Mouse (Mus musculus): ENCODE results near the gene Klf11. TPM values are rescaled to one million over a fixed set of nuclear protein-coding genes. Genes with fewer than 3 reads are reported as not detected.

Klf11 gene
- polyA plus RNA-seq, 1 experiment from 2014 or later: 15.7 TPM

GRCm38 (mm10) chr12:24707480-24707802 is 56.4 kb downstream of the Klf11 start:
- ATAC-seq (ENCODE audit: low read depth): peak; percentile 2; the same call in 1 of the 2 replicates
- Histone ChIP-seq H3K4me2 (ENCODE audit: low read depth, low read length) (peak overlapping the region; percentile 81), H3K27ac (ENCODE audit: low read length) (peak overlapping the region; percentile 51), H3K27me3 (ENCODE audit: control insufficient read depth, insufficient read depth, low read depth, low read length) (no peaks in the 10 kb centered on the region), H3K9me3 (ENCODE audit: control insufficient read depth, low read length) (no peaks in the 10 kb centered on the region), H3K4me3 (ENCODE audit: low read length) (peak overlapping the region; percentile 86), H3K4me1 (replicated peaks; ENCODE audit: control insufficient read depth, insufficient read depth, low read length) (peaks cover 29% of the 10 kb centered on the region), H3K36me3 (ENCODE audit: control insufficient read depth, insufficient read depth, low read length) (peaks cover 8% of the 10 kb centered on the region), H3K9ac (ENCODE audit: low read length) (peak overlapping the region; percentile 68)
- under 1% methylated on average over 9 of the region's 9 CpGs for WGBS

DNA sequence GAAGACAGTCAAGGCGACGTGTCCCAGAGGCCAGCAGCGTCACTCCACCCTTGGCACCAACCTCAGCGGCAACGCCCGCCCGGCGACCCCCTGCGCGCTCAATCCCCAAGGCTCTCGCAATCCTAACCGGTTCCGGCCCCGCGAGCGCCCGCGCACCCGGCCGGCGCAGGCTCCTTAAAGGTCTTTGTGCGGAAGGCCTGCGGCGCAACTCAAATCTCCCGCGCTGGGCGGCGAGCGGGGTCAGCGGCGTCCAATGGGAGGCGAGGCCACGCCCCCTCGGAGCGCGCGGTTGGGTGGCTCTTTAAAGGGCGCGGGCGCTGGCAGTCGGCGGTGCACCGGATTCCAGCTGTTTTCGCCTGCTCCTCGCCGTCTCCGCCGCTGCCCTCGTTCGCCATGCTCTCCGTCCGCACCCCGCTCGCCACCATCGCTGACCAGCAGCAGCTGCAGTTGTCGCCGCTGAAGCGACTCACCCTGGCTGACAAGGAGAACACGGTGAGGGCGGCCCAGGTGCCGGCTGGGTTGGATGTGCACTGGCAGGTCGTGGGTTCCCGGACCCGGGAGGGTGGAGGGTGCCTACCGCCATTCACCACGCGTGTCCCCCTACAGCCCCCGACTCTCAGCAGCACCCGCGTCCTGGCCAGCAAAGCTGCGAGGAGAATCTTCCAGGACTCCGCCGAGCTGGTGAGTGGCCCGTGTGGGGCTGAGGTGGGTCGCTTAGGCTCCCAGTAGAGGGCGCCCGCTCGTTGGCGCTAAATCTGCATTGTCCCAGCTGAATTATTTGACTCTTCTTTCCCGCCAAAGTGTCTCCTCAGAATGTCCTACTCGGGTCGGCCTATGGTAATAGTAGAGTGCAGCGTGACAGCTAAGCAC is 57.1 kb downstream of the Klf11 start, which contains the start of gene Rrm2:
Rrm2 (plus strand) TSS at position 288 of the 870 bp plus-strand sequence.
- no peaks in the 10 kb centered on the region for H3K27me3 ChIP-seq (ENCODE audit: control insufficient read depth, insufficient read depth, low read depth, low read length)
- H3K9me3 ChIP-seq (ENCODE audit: control insufficient read depth, low read length): no peaks in the 10 kb centered on the region
- H3K9ac ChIP-seq (ENCODE audit: low read length): peak within 1 kb of the TSS; percentile 86
- peak within 1 kb of the TSS; percentile 81 for H3K4me2 ChIP-seq (ENCODE audit: low read depth, low read length)
- H3K27ac ChIP-seq (ENCODE audit: low read length): peak within 1 kb of the TSS; percentile 83
- H3K36me3 ChIP-seq (ENCODE audit: control insufficient read depth, insufficient read depth, low read length): peaks cover 10% of the 10 kb centered on the region
- H3K4me3 ChIP-seq (ENCODE audit: low read length): peak within 1 kb of the TSS; percentile 86
- H3K4me1 ChIP-seq (replicated peaks; ENCODE audit: control insufficient read depth, insufficient read depth, low read length): peaks cover 32% of the 10 kb centered on the region
- peak; percentile 92 for ATAC-seq (ENCODE audit: low read depth)
- 0% methylated on average over 83 of the region's 83 CpGs for WGBS

GRCm38 (mm10) chr12:24708824-24709218 is 57.7 kb downstream of the Klf11 start:
- Histone ChIP-seq H3K27ac (ENCODE audit: low read length) (peak overlapping the region; percentile 83), H3K27me3 (ENCODE audit: control insufficient read depth, insufficient read depth, low read depth, low read length) (no peaks in the 10 kb centered on the region), H3K4me1 (replicated peaks; ENCODE audit: control insufficient read depth, insufficient read depth, low read length) (peaks cover 32% of the 10 kb centered on the region), H3K9me3 (ENCODE audit: control insufficient read depth, low read length) (no peaks in the 10 kb centered on the region), H3K4me3 (ENCODE audit: low read length) (peak overlapping the region; percentile 86), H3K36me3 (ENCODE audit: control insufficient read depth, insufficient read depth, low read length) (peaks cover 10% of the 10 kb centered on the region), H3K9ac (ENCODE audit: low read length) (peak overlapping the region; percentile 86), H3K4me2 (ENCODE audit: low read depth, low read length) (peak overlapping the region; percentile 81)
- no peak for ATAC-seq (ENCODE audit: low read depth)
- WGBS: under 1% methylated on average over 17 of the region's 17 CpGs

- WGBS: 4% methylated on average over 6 of the region's 6 CpGs
- Histone ChIP-seq H3K9me3 (ENCODE audit: control insufficient read depth, low read length) (no peaks in the 10 kb centered on the region), H3K27ac (ENCODE audit: low read length) (peak overlapping the region; percentile 83), H3K4me3 (ENCODE audit: low read length) (peak overlapping the region; percentile 86), H3K27me3 (ENCODE audit: control insufficient read depth, insufficient read depth, low read depth, low read length) (no peaks in the 10 kb centered on the region), H3K4me1 (replicated peaks; ENCODE audit: control insufficient read depth, insufficient read depth, low read length) (peaks cover 32% of the 10 kb centered on the region), H3K36me3 (ENCODE audit: control insufficient read depth, insufficient read depth, low read length) (peaks cover 10% of the 10 kb centered on the region), H3K4me2 (ENCODE audit: low read depth, low read length) (peak overlapping the region; percentile 81), H3K9ac (ENCODE audit: low read length) (peak overlapping the region; percentile 86)
- no peak for ATAC-seq (ENCODE audit: low read depth)
These were observed 58.3 kb downstream of the Klf11 start for GRCm38 (mm10) chr12:24709409-24709808.

- Histone ChIP-seq H3K9ac (ENCODE audit: low read length) (peak overlapping the region; percentile 86), H3K9me3 (ENCODE audit: control insufficient read depth, low read length) (no peaks in the 10 kb centered on the region), H3K27me3 (ENCODE audit: control insufficient read depth, insufficient read depth, low read depth, low read length) (no peaks in the 10 kb centered on the region), H3K36me3 (ENCODE audit: control insufficient read depth, insufficient read depth, low read length) (peaks cover 10% of the 10 kb centered on the region), H3K4me2 (ENCODE audit: low read depth, low read length) (peak overlapping the region; percentile 81), H3K27ac (ENCODE audit: low read length) (peak overlapping the region; percentile 83), H3K4me1 (replicated peaks; ENCODE audit: control insufficient read depth, insufficient read depth, low read length) (peaks cover 32% of the 10 kb centered on the region), H3K4me3 (ENCODE audit: low read length) (peak overlapping the region; percentile 86)
- peak; percentile 21 for ATAC-seq (ENCODE audit: low read depth)
- WGBS: 28% methylated on average over 5 of the region's 5 CpGs
These were observed 58.9 kb downstream of the Klf11 start for GRCm38 (mm10) chr12:24709831-24710508.

- peak overlapping the region; percentile 81 for H3K4me2 ChIP-seq (ENCODE audit: low read depth, low read length)
- no peaks in the 10 kb centered on the region for H3K9me3 ChIP-seq (ENCODE audit: control insufficient read depth, low read length)
- peaks cover 32% of the 10 kb centered on the region for H3K4me1 ChIP-seq (replicated peaks; ENCODE audit: control insufficient read depth, insufficient read depth, low read length)
- no peak for ATAC-seq (ENCODE audit: low read depth)
- 56% methylated on average over 5 of the region's 5 CpGs for WGBS
- peaks cover 10% of the 10 kb centered on the region for H3K36me3 ChIP-seq (ENCODE audit: control insufficient read depth, insufficient read depth, low read length)
- H3K4me3 ChIP-seq (ENCODE audit: low read length): 0 out of 2 replicates have a peak overlapping the region, but pooled peaks have one; percentile 5
- H3K27me3 ChIP-seq (ENCODE audit: control insufficient read depth, insufficient read depth, low read depth, low read length): no peaks in the 10 kb centered on the region
- H3K9ac ChIP-seq (ENCODE audit: low read length): peak overlapping the region; percentile 20; the same call in 1 of the 2 replicates
- no peak overlapping the region for H3K27ac ChIP-seq (ENCODE audit: low read length)
These were observed 59.6 kb downstream of the Klf11 start for GRCm38 (mm10) chr12:24710672-24711071.

Other genes with a start within 250 kb of the Klf11 start
- 25.6 and 26.9 TPM in 2 replicates for gene Taf1b, start 152.9 kb upstream of the Klf11 start, polyA plus RNA-seq (2015; fragmentation: Nextera tagmentation; extraction: Ambion mirVana)
- gene Grhl1, start 79.0 kb upstream of the Klf11 start, polyA plus RNA-seq (2015; fragmentation: Nextera tagmentation; extraction: Ambion mirVana): 4.1 and 4.2 TPM in 2 replicates
- 1.6 and 2.4 TPM in 2 replicates for gene Cys1, start 30.5 kb downstream of the Klf11 start, polyA plus RNA-seq (2015; fragmentation: Nextera tagmentation; extraction: Ambion mirVana)
- 196 and 207 TPM in 2 replicates for gene Rrm2, start 57.0 kb downstream of the Klf11 start, polyA plus RNA-seq (2015; fragmentation: Nextera tagmentation; extraction: Ambion mirVana)
- gene Mboat2, start 179.6 kb downstream of the Klf11 start, polyA plus RNA-seq (2015; fragmentation: Nextera tagmentation; extraction: Ambion mirVana): 39.0 and 42.1 TPM in 2 replicates

All from lung, embryonic 16.5 days (tissue).